Mouse (Mus musculus): ENCODE data around the gene Rap1b.

DNA sequence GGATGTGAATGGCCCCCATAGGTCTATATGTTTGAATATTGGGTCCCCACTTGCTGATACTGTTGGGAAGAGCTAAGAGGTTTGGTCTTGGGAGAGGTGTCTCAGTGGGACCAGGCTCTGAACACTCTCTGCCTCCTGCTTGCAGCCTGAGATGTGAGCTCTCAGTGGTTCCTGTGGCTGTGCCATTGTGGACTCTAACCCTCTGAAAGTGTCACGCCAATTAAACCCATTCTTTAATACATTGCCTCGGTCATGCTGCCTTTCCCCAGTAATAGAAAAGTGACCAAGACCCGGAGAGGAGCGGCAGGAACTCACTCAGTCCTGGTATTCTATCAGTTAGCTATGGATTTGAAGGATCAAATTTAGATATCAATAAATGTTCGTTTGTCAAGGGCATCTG, 12.4 kb upstream of the Rap1b start:
- TF ChIP-seq CTCF (IDR thresholded peaks at IDR 0.05; ENCODE audit: extremely low read depth, insufficient read depth, low read length): no peak
- no peak for TF ChIP-seq POLR2A (IDR thresholded peaks at IDR 0.05; ENCODE audit: extremely low read depth, insufficient read depth, low read length)
